Mouse (Mus musculus) myocyte (in vitro differentiated cells): ENCODE results near the gene Sstr2.

ENCODE experiments used
- CEBPB ChIP-seq: IDR thresholded peaks from 2 replicates; pipeline ENCODE4 v1.6.1; 2011; ENCODE audit warnings: mild to moderate bottlenecking, moderate library complexity; ENCODE audit not compliant: poor library complexity, insufficient read depth, severe bottlenecking
- MYOD1 ChIP-seq, 3 experiments: IDR thresholded peaks; one replicate each; pipeline ENCODE4 v1.6.1; 2011; ENCODE audit warnings: control low read depth in 2 of 3, low read depth in 2 of 3, mild to moderate bottlenecking in 2 of 3, moderate library complexity in 1 of 3; ENCODE audit not compliant: insufficient read length in 2 of 3, control insufficient read depth in 1 of 3
- POLR2A ChIP-seq: IDR thresholded peaks from one replicate; pipeline ENCODE4 v1.6.1; 2011; ENCODE audit warnings: low read depth, mild to moderate bottlenecking, control low read depth, moderate library complexity; ENCODE audit not compliant: insufficient read length
- USF1 ChIP-seq: IDR thresholded peaks from one replicate; pipeline ENCODE4 v1.6.1; 2011; ENCODE audit warnings: low read depth, mild to moderate bottlenecking, control low read depth, moderate library complexity

DNA sequence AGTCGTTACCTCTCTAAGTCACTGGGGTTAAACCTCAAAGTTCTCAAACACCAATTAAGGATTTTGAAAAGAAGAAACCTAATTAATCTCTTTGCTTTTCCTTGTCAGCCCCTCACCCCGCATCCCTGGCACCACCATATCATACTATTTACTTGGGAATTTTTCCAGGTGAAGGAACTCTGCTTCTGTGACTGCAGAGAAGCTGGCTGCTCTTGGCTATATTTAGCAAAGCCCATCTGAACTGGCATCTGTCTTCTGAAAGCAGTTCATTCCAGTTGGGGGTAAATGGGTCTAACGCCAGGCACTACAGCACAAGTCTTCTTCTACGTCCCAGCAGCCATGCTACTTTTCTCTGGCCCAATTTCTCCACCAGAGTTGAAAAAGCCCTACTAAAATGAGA lies 54.5 kb downstream of the Sstr2 start:
- no peak for TF ChIP-seq POLR2A
- no peak for TF ChIP-seq CEBPB
- no peak for TF ChIP-seq USF1
- no peak for TF ChIP-seq MYOD1 (IDR thresholded peaks at IDR 0.05; ENCODE audit: control insufficient read depth in 1 of 3, insufficient read length in 2 of 3, low read depth in 2 of 3)
